Mouse (Mus musculus) embryonic facial prominence, embryonic 11.5 days (tissue): ENCODE measurements around the gene Ccdc8. TPM values are rescaled to one million over a fixed set of nuclear protein-coding genes. Genes with fewer than 3 reads are reported as not detected.

Experiments used
- ATAC-seq: fragments of 200-750 bp; cut with Nextera tagmentation; replicated peaks from 2 replicates; pipeline ENCODE4 v1.8.0; 2017; ENCODE audit warnings: low read depth; ENCODE audit not compliant: insufficient number of reproducible peaks, low FRiP score, low TSS enrichment
- DNase-seq: peaks from one replicate; pipeline ENCODE4 v3.0.0-alpha.2; 2015; ENCODE audit warnings: low spot score
- H3K27ac ChIP-seq: fragments of 300-500 bp; sonication (generic); replicated peaks from 2 replicates; pipeline ENCODE4 v1.5.1; 2014; ENCODE audit warnings: mild to moderate bottlenecking, low read depth, low read length, control low read depth
- H3K27me3 ChIP-seq: fragments of 300-500 bp; sonication (generic); 2 replicates; pipeline ENCODE4 v1.6.1; 2014; ENCODE audit warnings: mild to moderate bottlenecking, low read length, moderate library complexity, mixed read lengths; ENCODE audit not compliant: control insufficient read depth, insufficient read depth
- H3K36me3 ChIP-seq: fragments of 300-500 bp; sonication (generic); replicated peaks from 2 replicates; pipeline ENCODE4 v1.6.1; 2014; ENCODE audit warnings: low read depth, mild to moderate bottlenecking, low read length, moderate library complexity, mixed read lengths; ENCODE audit not compliant: control insufficient read depth, insufficient read depth
- H3K4me1 ChIP-seq: fragments of 300-500 bp; sonication (generic); 2 replicates; pipeline ENCODE4 v1.6.1; 2014; ENCODE audit warnings: low read length, mixed read lengths; ENCODE audit not compliant: control insufficient read depth, insufficient read depth
- H3K4me2 ChIP-seq: fragments of 300-500 bp; sonication (generic); 2 replicates; pipeline ENCODE4 v1.6.1; 2014; ENCODE audit warnings: low read depth, mild to moderate bottlenecking, control low read depth, low read length, moderate library complexity
- H3K4me3 ChIP-seq: fragments of 300-500 bp; sonication (generic); 2 replicates; pipeline ENCODE4 v1.5.1; 2014; ENCODE audit warnings: low read depth, low read length, control low read depth
- H3K9ac ChIP-seq: fragments of 300-500 bp; sonication (generic); replicated peaks from 2 replicates; pipeline ENCODE4 v1.6.1; 2014; ENCODE audit warnings: mild to moderate bottlenecking, control low read depth, low read length
- H3K9me3 ChIP-seq: fragments of 300-500 bp; sonication (generic); replicated peaks from 2 replicates; pipeline ENCODE4 v1.6.1; 2016; ENCODE audit warnings: mild to moderate bottlenecking, low read length, inconsistent platforms, mixed read lengths; ENCODE audit not compliant: control insufficient read depth
- WGBS: fragments of 180-500 bp; shearing (Covaris S2); extraction: QIAGEN DNeasy Blood & Tissue Kit; methylation state at CpG from one replicate; pipeline ENCODE4 v1.1.7; 2014; 5-methylcytosine and 5-hydroxymethylcytosine counted together
- polyA plus RNA-seq: library from polyadenylated mRNA; unstranded; fragments of >200 nt; fragmentation: Nextera tagmentation; extraction: Ambion mirVana; gene quantifications from 2 replicates; pipeline ENCODE4 v1.2.1, GENCODE M21; 2014

The Ccdc8 gene
- polyA plus RNA-seq: 15.9 and 17.1 TPM in 2 replicates

GRCm38 (mm10) chr7:16992451-16992807 lies at the start of gene Ccdc8:
TSS of gene Ccdc8 (plus strand) at chr7:16992708.
- DNase-seq (no peak), ATAC-seq (no peak)
- Histone ChIP-seq H3K4me3 (peak within 1 kb of the TSS; percentile 68), H3K4me2 (peak within 1 kb of the TSS; percentile 78), H3K27ac (peak within 1 kb of the TSS; percentile 82), H3K4me1 (peaks cover 10% of the 10 kb centered on the region), H3K36me3 (no peaks in the 10 kb centered on the region), H3K9me3 (no peaks in the 10 kb centered on the region; the same call in 1 of the 2 replicates), H3K27me3 (no peaks in the 10 kb centered on the region), H3K9ac (peak within 1 kb of the TSS; percentile 77)
- WGBS: 93% methylated on average over 5 of the region's 5 CpGs

DNA sequence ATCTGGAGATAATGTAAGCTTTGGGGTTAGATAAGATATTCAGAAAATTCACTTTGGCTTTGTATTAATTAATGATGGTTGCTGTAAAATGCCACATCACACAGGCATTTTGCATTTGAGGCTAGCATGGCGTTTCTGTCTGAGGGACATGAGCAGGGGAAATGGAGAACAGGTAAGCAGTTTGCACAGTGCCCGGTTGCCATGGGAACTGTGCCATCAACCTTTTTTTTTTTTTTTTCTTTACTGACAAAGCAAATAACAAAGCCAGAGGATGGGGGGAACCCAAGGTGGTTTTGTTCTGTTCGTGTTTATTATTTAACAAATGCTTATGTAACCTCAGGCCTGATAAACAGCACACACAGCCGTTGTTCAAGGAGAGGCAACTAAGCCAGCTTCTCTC lies 49.6 kb upstream of the Ccdc8 start:
- 61% methylated on average over 4 of the region's 4 CpGs for WGBS

DNA sequence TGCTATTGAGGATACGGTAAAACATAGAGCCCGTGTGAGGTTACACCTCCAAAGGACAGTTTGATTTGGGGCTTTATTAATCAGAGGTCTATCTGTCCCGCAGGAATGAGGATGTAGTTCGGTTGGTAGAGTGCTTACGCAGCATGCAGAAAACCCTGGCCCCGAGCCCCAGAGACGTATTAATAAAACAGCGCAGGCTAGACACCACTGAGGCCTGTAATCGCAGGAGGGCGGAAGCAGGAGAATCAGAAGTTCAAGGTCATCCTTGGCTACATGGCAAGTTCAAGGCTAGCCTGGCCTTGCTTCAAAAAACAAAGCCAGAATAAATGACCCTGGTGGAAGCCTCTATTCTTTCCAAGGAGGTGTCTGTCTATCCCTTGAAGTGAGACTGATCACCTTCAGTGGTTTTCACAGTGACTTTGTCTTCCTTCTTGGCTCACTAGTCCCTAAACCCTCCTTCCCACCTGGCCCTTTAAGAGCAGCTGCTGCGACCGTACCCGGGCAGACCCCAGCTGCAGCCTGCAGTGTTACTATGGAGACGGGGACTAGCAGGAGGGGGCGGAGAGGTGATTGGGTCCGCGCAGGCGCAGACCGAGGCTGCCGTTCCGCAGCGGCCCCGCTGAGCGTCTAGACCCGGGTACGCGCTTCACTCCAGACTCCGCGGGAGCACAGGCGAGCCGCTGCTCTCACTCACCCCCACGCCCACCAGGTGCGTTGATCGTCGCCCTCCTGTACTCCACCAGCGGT lies 48.3 kb upstream of the Ccdc8 start, which contains the start of gene Pnmal2:
Pnmal2 (plus strand) TSS at position 622 of the 747 bp plus-strand sequence.
- Histone ChIP-seq H3K4me1 (peaks cover 11% of the 10 kb centered on the region), H3K4me2 (peak within 1 kb of the TSS; percentile 87), H3K27me3 (peaks cover 41% of the 10 kb centered on the region), H3K9me3 (no peaks in the 10 kb centered on the region), H3K9ac (peak within 1 kb of the TSS; percentile 80), H3K27ac (no peak within 1 kb of the TSS), H3K4me3 (peak within 1 kb of the TSS; percentile 63), H3K36me3 (no peaks in the 10 kb centered on the region)
- 14% methylated on average over 36 of the region's 36 CpGs for WGBS
- peak; percentile 88 for ATAC-seq
- DNase-seq: peak; percentile 95

More for the DNA sequence above, 49.6 kb upstream of the Ccdc8 start:
- DNase-seq: no peak
- Histone ChIP-seq H3K27me3 (peaks cover 28% of the 10 kb centered on the region), H3K36me3 (no peaks in the 10 kb centered on the region), H3K4me3 (no peak overlapping the region), H3K9me3 (no peaks in the 10 kb centered on the region), H3K9ac (no peak overlapping the region), H3K4me1 (peaks cover 11% of the 10 kb centered on the region), H3K27ac (no peak overlapping the region), H3K4me2 (no peak overlapping the region)
- no peak for ATAC-seq

GRCm38 (mm10) chr7:16944808-16945315 lies 47.6 kb upstream of the Ccdc8 start:
- no peaks in the 10 kb centered on the region for H3K9me3 ChIP-seq
- H3K4me2 ChIP-seq: peak overlapping the region; percentile 87
- ATAC-seq: no peak
- 1% methylated on average over 22 of the region's 22 CpGs for WGBS
- H3K9ac ChIP-seq: peak overlapping the region; percentile 80
- no peak for DNase-seq
- H3K27me3 ChIP-seq: peaks cover 46% of the 10 kb centered on the region
- H3K4me3 ChIP-seq: peak overlapping the region; percentile 63
- H3K36me3 ChIP-seq: no peaks in the 10 kb centered on the region
- H3K4me1 ChIP-seq: peaks cover 11% of the 10 kb centered on the region
- H3K27ac ChIP-seq: no peak overlapping the region

- H3K4me3 ChIP-seq: peak overlapping the region; percentile 63
- no peak for ATAC-seq
- H3K36me3 ChIP-seq: no peaks in the 10 kb centered on the region
- 9% methylated on average over 17 of the region's 17 CpGs for WGBS
- H3K9ac ChIP-seq: no peak overlapping the region; the same call in 1 of the 2 replicates
- H3K4me1 ChIP-seq: peaks cover 11% of the 10 kb centered on the region
- H3K9me3 ChIP-seq: no peaks in the 10 kb centered on the region
- H3K27me3 ChIP-seq: peaks cover 46% of the 10 kb centered on the region
- DNase-seq: no peak
- H3K4me2 ChIP-seq: peak overlapping the region; percentile 87
- H3K27ac ChIP-seq: no peak overlapping the region
Observed at GRCm38 (mm10) chr7:16945419-16945818, 47.1 kb upstream of the Ccdc8 start.

DNA sequence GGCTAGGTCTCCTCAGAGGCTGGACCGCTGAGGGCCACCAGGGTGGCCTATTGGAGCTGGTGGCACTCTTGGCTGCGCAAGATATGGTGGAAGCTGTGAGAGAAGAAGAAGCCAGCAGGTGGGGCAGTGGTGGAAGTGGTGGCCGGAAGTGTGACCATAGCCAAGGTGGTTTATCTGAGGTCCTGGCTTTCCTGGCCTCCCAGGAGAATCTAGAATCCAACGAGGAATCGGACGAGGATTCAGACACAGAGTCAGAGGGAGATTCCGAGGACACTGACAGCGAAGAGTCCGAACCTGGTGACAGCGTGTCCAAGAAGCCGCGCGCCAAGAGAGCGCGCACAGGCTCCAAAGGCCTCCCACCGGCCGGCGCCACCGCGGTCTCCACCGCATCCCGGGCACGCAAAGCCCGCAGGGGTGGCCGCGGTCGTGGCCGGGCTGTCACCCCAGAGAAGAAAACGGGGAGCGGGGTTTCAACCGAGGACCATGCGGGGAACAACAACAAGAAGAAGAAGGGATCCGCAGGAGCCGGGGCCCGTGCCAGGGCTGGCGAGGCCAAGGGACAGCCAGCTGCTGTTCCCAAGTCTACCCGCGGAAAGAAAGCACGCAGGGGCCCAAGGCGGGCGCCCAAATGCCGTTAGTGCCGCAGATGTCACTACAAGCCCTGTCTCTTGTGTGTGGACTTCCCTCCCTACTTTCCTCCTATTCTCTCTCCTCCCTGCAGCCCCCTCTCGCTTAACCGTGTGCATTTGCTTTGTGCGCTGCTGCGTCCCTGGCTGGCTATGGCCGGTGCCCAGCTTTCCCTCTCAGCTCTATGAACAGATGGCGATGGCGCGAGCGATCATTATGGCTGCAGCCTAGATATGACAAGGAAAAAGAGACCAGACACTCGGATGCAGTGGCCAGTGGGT lies 45.8 kb upstream of the Ccdc8 start:
- Histone ChIP-seq H3K36me3 (no peaks in the 10 kb centered on the region), H3K4me3 (peak overlapping the region; percentile 36), H3K4me1 (peaks cover 11% of the 10 kb centered on the region), H3K27ac (no peak overlapping the region), H3K4me2 (peak overlapping the region; percentile 67), H3K9ac (peak overlapping the region; percentile 46), H3K9me3 (no peaks in the 10 kb centered on the region), H3K27me3 (peaks cover 46% of the 10 kb centered on the region)
- DNase-seq (peak; percentile 30), ATAC-seq (no peak)
- 3% methylated on average over 52 of the region's 53 CpGs for WGBS

DNA sequence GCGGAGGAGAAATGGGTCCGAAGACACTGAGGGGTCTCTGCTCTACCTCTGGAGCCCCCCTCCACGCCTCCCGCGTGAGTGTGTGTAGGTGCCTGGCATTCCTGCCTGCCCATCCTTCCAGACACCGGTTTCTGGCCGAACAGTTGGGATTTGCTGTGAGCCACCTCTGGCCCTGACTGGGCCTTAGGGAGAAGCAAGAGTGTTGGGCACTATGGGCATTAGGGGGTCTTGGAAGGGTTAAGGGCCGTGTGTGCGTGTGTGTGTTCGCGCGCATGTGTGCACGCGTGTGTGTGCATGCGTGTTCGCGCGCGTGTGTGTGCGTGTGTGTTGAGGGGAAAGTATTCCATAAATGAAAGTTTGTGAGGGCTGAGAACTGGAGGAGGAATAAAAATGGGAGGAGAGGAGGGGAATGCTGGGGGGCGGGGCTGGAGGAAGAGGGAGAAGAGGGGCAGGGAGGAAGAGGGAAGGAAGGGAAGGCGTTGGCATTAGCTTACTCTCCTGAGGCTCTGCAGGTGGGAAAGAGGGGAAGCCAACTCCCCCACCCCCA lies 45.1 kb upstream of the Ccdc8 start:
- ATAC-seq: no peak
- Histone ChIP-seq H3K9me3 (no peaks in the 10 kb centered on the region), H3K4me1 (peaks cover 11% of the 10 kb centered on the region), H3K4me2 (peak overlapping the region; percentile 67), H3K9ac (peak overlapping the region; percentile 46), H3K36me3 (no peaks in the 10 kb centered on the region), H3K27me3 (peaks cover 46% of the 10 kb centered on the region), H3K4me3 (peak overlapping the region; percentile 36), H3K27ac (no peak overlapping the region; the same call in 1 of the 2 replicates)
- DNase-seq: no peak
- WGBS: 9% methylated on average over 21 of the region's 22 CpGs
